Mouse (Mus musculus) monocyte, adult 2 months (primary cell): ENCODE data around the gene Senp3.
A peak's percentile ranks its signal among the peaks of the same experiment; 100 is the strongest.
"Not testable (repeated sequence)": the region's sequence is repeated elsewhere in the genome, so short reads cannot be mapped to it uniquely, and the experiment has no call there.

Source experiments
- DNase-seq, 2 experiments: peaks; one replicate each; pipeline ENCODE4 v3.0.0; 2022; ENCODE audit warnings: low spot score in 2 of 2, low read depth in 1 of 2

Senp3 gene

DNA sequence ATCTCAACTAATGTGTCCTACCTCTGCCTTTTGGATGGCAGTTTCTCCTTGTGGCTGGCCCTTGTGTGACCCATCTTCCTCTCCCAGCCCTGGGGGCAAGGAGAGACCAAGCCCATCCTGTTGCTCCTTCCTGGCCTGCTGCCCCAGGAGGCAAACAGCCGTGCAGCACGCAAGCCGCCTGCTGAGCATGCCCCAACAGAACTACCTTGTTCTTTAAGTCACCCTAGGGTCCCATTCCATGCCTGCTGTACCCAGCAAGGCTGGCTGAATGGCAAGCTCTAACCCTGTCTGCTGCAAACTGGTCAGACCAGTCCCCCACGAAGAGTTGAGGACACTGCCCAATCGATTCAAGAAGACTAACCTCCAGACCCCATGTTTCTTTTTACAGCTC, 25.8 kb downstream of the Senp3 start:
- no peak for DNase-seq

DNA sequence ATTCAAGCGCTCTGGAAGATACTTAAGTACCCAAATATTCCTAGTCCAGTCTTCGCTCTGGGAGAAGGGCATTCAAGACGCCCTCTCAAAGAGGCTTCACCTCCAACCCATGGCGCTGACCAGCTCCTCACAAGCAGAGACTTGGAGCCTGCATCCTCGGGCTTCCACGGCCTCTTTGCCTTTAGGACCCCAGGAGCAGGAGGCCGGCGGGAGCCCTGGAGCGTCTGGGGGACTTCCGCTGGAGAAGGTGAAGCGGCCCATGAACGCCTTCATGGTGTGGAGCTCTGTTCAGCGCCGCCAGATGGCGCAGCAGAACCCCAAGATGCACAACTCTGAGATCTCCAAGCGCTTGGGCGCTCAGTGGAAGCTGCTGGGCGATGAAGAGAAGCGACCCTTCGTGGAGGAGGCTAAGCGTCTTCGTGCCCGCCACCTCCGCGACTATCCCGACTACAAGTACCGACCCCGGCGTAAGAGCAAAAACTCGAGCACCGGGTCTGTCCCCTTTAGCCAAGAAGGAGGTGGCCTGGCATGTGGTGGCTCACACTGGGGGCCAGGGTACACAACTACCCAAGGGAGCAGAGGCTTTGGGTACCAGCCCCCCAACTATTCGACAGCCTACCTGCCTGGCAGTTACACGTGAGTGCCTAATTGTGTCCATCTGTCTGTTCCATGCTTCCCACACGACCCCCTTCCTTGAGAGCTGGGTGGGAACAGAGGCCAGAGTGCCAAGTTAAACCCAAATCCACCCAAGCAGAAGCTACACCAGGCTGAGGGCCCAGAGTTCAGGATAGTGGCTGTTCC, 26.4 kb downstream of the Senp3 start, which contains the start of gene Sox15:
TSS of gene Sox15 (plus strand) at position 51 of the 801 bp plus-strand sequence.
- no peak for DNase-seq

DNA sequence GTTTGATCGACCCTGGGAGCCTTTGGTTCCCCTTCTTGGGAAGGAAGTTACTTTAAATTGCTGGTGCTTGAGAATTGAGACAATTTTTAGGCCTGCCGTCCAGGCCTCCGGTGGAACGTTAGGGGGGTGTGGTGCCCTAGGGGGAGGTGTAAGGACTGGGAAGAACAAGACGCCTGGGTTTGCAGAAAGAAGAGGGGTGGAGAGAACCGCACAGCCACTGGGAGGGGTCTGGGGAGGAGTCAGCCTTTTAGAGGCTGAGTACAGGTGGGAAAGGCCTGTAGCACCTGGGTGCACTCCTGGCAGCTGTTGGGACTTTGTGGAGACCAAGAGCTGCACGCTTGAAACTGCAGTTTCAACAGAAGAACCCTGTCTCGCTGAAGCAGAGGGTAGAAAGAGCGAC, 27.1 kb downstream of the Senp3 start:
- no peak for DNase-seq

DNA sequence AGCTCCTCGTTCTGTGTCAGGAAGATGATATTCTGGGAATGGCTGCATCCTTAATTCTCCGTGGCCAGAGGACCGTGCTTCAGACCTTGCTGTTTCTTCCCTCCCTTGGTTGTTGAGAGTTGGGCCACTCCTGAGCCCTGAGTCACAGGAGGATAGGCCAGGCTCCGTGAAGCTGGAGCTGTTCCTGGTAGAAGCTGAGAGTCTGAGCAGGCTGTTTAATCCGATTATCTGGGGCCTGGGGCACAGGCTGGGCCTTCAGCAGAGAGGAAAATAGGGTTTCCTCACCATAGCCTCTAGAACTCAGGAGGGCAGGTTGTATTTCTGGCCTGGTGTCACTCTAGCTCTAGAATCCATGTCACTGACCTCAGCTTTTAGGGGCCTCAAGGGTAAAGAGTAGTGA, 28.5 kb downstream of the Senp3 start:
- DNase-seq: no peak

DNA sequence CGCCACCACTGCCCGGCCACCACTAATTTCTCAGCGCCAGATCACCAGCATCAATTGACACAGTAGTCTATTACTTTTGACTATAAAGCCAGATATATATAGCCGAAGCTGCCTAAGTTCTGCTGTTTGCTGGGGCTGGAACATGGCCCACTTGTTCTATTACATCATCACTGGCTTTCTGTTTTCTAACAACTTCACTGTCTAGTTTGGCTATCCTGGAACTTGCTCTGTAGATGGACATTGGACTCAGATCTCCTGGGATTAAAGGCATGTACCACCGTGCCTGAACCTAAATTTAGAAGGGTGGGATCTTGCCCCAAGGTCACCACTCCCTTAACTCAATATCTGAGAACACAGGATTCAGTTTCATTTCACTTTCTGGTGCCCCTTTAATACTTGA, 36.0 kb downstream of the Senp3 start:
- no peak for DNase-seq

DNA sequence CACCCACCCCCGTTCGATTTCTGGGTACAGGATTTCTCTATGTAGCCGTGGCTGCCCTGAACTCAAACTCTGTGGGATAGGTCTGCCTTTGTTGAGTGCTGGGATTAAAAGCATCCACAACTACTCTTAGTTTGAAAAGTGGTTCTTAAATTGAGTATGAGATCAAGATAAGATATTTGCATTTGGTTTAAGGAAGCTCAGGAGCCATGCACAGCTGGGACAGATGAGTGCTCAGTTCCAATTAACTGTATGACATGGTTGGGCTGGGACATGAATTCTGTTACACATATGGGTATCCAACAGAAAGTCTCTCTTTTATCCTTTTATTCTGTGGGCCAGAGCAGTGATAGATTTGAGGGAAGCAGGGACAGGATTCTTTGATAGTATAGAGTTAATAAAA, 46.4 kb downstream of the Senp3 start:
- DNase-seq: no peak

DNA sequence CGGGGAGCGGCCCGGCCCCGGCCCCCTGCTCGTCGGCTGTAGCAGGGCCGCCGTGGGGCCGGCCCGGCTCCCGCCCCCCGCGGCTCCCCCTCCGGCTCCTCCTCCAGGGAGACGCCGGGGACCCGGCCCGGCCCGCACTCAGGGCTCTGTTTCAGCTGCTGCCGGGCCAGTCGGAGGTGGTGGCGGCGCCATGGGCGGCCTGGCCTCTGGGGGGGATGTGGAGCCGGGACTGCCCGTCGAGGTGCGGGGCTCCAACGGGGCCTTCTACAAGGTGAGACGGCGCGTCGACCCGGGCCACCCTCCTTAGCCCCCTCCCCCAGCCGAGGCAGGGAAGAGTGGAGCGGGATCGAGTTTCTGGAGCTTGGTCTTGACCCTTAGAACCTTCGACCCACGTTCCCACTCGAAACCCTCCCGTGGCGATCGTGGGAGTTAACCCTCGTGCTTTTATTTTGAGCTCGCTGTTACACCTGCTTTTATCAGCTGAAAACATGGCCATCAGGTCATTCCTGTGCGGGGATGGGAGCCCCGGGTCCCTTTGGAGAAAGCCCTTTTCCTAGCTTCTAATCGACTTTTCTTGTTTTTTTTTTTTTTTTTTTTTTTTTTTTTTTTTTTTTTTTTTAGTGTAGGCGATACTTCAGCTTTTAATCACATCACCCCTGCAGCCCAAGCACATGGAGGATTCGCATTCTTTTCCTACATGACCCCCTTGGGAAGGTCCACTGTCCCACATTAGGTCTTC, 48.6 kb downstream of the Senp3 start:
- no peak for DNase-seq

DNA sequence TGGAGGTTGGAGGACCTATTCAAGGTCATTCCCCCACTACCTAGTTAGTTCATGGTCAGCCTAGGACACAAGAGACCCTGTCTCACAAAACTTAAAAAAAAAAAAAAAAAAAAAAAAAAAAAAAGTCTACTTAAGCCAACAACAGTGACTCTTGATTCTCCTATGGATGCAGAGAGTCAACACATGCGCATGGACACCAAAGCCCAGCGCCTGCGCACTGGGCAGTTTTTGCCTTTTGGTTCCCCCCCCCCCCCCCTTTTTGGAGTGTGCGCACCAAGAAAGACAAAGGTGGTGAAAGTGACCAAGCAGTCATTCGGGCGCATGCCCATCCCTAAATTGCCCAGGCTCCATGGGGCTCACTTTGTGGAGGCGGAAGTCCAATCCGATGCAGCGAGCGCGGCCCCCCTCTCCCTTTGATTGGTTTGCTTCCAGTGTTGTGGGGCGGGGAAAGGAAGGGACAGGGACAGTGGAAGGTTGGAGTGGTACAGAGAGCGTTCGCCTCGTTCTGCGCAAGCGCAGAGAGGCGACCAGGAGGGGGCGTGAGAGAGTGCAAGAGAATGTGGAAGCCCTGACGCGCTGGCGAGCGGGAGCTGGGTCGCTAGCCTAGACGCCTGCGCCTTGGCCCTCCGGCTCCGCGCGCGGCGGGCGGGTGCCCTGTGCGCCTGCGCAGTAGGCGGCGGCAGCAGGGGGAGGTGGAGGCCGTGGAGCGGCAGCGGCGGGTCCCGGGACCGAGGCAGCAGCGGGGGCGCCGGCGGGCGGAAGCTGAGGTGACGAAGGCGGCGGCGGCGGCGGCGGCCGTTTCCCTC, 49.4 kb downstream of the Senp3 start, which contains the start of gene Fxr2:
TSS of gene Fxr2 (plus strand) at position 707 of the 806 bp plus-strand sequence.
- DNase-seq: peak; percentile 100

DNA sequence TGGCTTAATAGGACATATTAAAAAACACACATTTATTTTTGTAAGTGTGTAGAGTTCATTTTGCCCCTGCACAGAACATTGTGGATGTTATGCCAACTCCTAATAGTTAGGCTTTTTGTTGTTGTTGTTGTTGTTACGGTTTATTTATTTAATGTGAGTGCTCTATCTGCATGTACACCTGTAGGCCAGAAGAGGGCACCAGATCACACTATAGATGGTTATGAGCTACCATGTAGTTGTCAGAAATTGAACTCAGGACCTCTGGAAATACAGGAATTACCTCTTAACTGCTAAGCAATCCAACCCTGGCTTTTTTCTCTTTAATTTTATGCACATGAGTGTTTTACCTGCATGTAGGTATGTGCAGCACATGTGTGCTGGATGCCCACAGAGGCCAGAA, 52.1 kb downstream of the Senp3 start:
- DNase-seq: no peak

DNA sequence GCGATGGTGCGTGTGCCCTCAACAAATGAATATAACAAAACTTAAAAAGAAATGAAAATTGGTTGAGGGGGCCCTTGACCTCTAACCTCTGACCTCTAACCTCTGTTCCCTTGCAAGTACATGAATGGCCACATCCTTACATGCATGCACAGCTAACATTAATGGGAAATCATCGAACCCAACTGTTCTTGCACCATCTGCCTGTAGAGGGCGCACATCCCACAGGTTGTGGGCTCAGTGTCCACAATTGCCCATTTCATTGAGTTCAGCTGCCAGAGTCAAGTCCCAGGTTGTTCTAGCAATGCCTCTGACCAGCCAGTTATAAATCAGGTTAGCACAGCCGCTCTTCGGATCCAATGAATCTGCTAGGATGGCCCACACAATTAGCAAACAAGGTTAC, 53.6 kb downstream of the Senp3 start:
- DNase-seq: peak in 1 of 2 experiments; percentile 59

DNA sequence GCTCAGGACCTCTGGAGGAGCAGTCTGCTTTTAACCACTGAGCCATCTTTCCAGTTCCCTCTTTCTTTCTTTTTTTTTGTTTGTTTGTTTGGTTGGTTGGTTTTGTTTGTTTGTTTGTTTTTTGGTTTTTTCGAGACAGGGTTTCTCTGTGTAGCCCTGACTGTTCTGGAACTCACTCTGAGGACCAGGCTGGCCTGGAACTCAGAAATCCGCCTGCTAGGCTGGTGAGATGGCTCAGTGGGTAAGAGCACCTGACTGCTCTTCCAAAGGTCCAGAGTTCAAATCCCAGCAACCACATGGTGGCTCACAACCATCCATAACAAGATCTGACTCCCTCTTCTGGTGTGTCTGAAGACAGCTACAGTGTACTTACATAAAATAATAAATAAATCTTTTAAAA, 57.5 kb downstream of the Senp3 start:
- DNase-seq: not testable (repeated sequence)
